Mouse (Mus musculus) lung, postnatal 0 days (tissue): ENCODE results near the gene Optn.

Experiments
- CTCF ChIP-seq: IDR thresholded peaks from 2 replicates; pipeline ENCODE4 v1.5.1; 2016; ENCODE audit warnings: antibody characterized with exemption, mild to moderate bottlenecking
- EP300 ChIP-seq: IDR thresholded peaks from 2 replicates; pipeline ENCODE4 v1.6.1; 2016; ENCODE audit warnings: antibody characterized with exemption, mild to moderate bottlenecking, control low read depth

DNA sequence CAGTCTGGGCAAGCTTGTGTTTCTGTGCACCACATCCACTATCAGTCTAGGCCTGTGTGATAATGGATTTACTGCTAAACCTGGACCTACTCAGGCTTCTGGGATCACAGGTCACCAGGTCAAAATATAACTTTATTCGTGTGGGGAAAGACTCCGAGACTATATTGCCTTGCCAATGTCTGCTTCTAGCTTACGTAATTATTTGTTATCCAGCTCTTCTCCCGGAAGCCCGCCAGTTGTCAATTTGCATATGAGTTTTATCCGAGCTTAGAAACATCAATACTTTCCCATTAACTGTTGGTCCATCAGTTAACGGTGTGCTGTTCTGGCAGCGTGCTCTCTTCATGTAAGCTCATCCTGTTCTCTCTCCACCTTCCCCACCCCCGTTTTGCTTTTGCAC lies 28.6 kb downstream of the Optn start:
- TF ChIP-seq CTCF, result no peak
- TF ChIP-seq EP300, result no peak
